16 mouse cellular contexts compared by ENCODE assay signal in the genomic region with DNA sequence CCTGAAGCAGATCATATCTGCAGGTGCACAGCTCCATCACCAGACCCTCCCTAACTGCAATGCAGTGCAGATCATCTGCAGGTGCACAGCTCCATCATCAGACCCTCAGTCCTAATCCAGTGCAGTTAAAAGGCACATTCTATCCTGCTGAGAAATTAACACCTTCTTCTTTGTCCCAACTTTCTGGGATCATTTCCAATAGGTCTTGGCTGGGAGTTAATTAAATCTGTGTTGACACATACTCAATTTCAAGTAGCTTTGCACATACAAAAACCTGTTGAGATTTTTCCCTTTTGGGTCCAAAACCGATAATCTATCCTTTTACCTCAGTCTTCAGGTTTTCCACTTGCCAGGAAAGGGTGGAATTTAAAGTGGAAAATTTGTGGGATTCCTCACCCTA.
DNase-seq lines count a peak whose midpoint lies in the region; ATAC-seq lines count a peak whose summit lies in the region.
"Had no signal": no experiment of that assay in that cellular context is flagged by ENCODE, and none has a peak within 500 bp of the region (broad histone marks: within the 10 kb centered on the region; RNA-seq: fewer than 3 reads in every experiment).

No protein-coding gene starts in this region.

- no peaks in the 10 kb centered on the region for H3K27me3 ChIP-seq in forebrain, embryonic 13.5 days
- H3K27me3 ChIP-seq in forebrain, embryonic 12.5 days, result no peaks in the 10 kb centered on the region
- H3K27me3 ChIP-seq in forebrain, embryonic 15.5 days, result no peaks in the 10 kb centered on the region
- no peaks in the 10 kb centered on the region for H3K27me3 ChIP-seq in forebrain, embryonic 11.5 days (ENCODE audit: control insufficient read depth, insufficient read depth, low read length)
- H3K27me3 ChIP-seq in forebrain, embryonic 16.5 days (replicated peaks; ENCODE audit: control insufficient read depth, insufficient read depth, low read length), result no peaks in the 10 kb centered on the region
- H3K27me3 ChIP-seq: embryonic facial prominence, embryonic 13.5 days had no signal

- H3K4me3 ChIP-seq in forebrain, embryonic 13.5 days, result no peak overlapping the region
- H3K4me3 ChIP-seq in forebrain, embryonic 12.5 days (replicated peaks), result no peak overlapping the region
- no peak overlapping the region for H3K4me3 ChIP-seq in forebrain, embryonic 15.5 days
- no peak overlapping the region for H3K4me3 ChIP-seq in forebrain, embryonic 11.5 days (ENCODE audit: low read depth, low read length)
- no peak overlapping the region for H3K4me3 ChIP-seq in forebrain, embryonic 16.5 days (replicated peaks; ENCODE audit: low read length)
- H3K4me3 ChIP-seq: embryonic facial prominence, embryonic 13.5 days had no signal

- no peak for DNase-seq in forebrain, embryonic 11.5 days (ENCODE audit: low spot score)
- no peak for DNase-seq in kidney, postnatal 10 days
- no peak for DNase-seq in testis, postnatal 14 days (ENCODE audit: low spot score)
- DNase-seq: adrenal gland, adult 2 months; adrenal gland, postnatal 10 days; adrenal gland, postnatal 25 days; cerebellum, adult 11-12 months; cerebellum, adult 2 months; cerebellum, adult 9-10 months; cerebellum, postnatal 10 days; cerebellum, postnatal 25 days had no signal

- H3K9me3 ChIP-seq in forebrain, embryonic 13.5 days (replicated peaks), result no peaks in the 10 kb centered on the region
- H3K9me3 ChIP-seq in forebrain, embryonic 12.5 days, result no peaks in the 10 kb centered on the region
- H3K9me3 ChIP-seq in forebrain, embryonic 15.5 days, result no peaks in the 10 kb centered on the region
- no peaks in the 10 kb centered on the region for H3K9me3 ChIP-seq in forebrain, embryonic 11.5 days (ENCODE audit: control insufficient read depth, low read length)
- no peaks in the 10 kb centered on the region for H3K9me3 ChIP-seq in forebrain, embryonic 16.5 days (ENCODE audit: control insufficient read depth, low read length)
- H3K9me3 ChIP-seq: embryonic facial prominence, embryonic 13.5 days had no signal

- H3K36me3 ChIP-seq in forebrain, embryonic 13.5 days (ENCODE audit: poor library complexity, severe bottlenecking), result no peaks in the 10 kb centered on the region
- no peaks in the 10 kb centered on the region for H3K36me3 ChIP-seq in forebrain, embryonic 12.5 days (replicated peaks)
- no peaks in the 10 kb centered on the region for H3K36me3 ChIP-seq in forebrain, embryonic 15.5 days
- H3K36me3 ChIP-seq in forebrain, embryonic 11.5 days (ENCODE audit: control insufficient read depth, insufficient read depth, low read length), result no peaks in the 10 kb centered on the region
- no peaks in the 10 kb centered on the region for H3K36me3 ChIP-seq in forebrain, embryonic 16.5 days (ENCODE audit: control insufficient read depth, insufficient read depth)
- H3K36me3 ChIP-seq: embryonic facial prominence, embryonic 13.5 days had no signal

- no peak overlapping the region for H3K27ac ChIP-seq in forebrain, embryonic 13.5 days
- no peak overlapping the region for H3K27ac ChIP-seq in forebrain, embryonic 12.5 days
- no peak overlapping the region for H3K27ac ChIP-seq in forebrain, embryonic 15.5 days (replicated peaks)
- H3K27ac ChIP-seq in forebrain, embryonic 11.5 days (ENCODE audit: low read depth, low read length), result no peak overlapping the region
- H3K27ac ChIP-seq in forebrain, embryonic 16.5 days (ENCODE audit: low read length), result no peak overlapping the region
- H3K27ac ChIP-seq: embryonic facial prominence, embryonic 13.5 days had no signal

- peak; percentile 29; the same call in 1 of the 2 replicates for ATAC-seq in forebrain, embryonic 13.5 days
- ATAC-seq in forebrain, embryonic 12.5 days (ENCODE audit: low FRiP score), result no peak
- peak; percentile 49; the same call in 1 of the 2 replicates for ATAC-seq in forebrain, embryonic 15.5 days (replicated peaks)
- ATAC-seq in forebrain, embryonic 11.5 days (replicated peaks; ENCODE audit: low FRiP score), result no peak
- peak; percentile 23; the same call in 1 of the 2 replicates for ATAC-seq in forebrain, embryonic 16.5 days

- peaks cover 17% of the 10 kb centered on the region for H3K4me1 ChIP-seq in forebrain, embryonic 13.5 days
- peaks cover 12% of the 10 kb centered on the region; the same call in 1 of the 2 replicates for H3K4me1 ChIP-seq in forebrain, embryonic 12.5 days
- H3K4me1 ChIP-seq in forebrain, embryonic 15.5 days, result 0 out of 2 replicates have a peak, but pooled peaks cover 5% of the 10 kb centered on the region
- H3K4me1 ChIP-seq in forebrain, embryonic 11.5 days (replicated peaks; ENCODE audit: control insufficient read depth, insufficient read depth, low read length), result no peaks in the 10 kb centered on the region
- 0 out of 2 replicates have a peak, but pooled peaks cover 3% of the 10 kb centered on the region for H3K4me1 ChIP-seq in forebrain, embryonic 16.5 days (replicated peaks; ENCODE audit: control insufficient read depth, insufficient read depth, low read length)

- H3K4me2 ChIP-seq in forebrain, embryonic 13.5 days, result no peak overlapping the region
- no peak overlapping the region for H3K4me2 ChIP-seq in forebrain, embryonic 12.5 days
- no peak overlapping the region for H3K4me2 ChIP-seq in forebrain, embryonic 15.5 days (replicated peaks)
- no peak overlapping the region for H3K4me2 ChIP-seq in forebrain, embryonic 11.5 days (ENCODE audit: low read depth, low read length, severe bottlenecking)
- H3K4me2 ChIP-seq in forebrain, embryonic 16.5 days (ENCODE audit: low read length), result no peak overlapping the region
- H3K4me2 ChIP-seq: embryonic facial prominence, embryonic 13.5 days had no signal

- 31% methylated on average over 1 of the region's 1 CpGs for WGBS in forebrain, embryonic 13.5 days
- WGBS in forebrain, embryonic 12.5 days, result 67% methylated on average over 1 of the region's 1 CpGs
- WGBS in forebrain, embryonic 15.5 days, result 35% methylated on average over 1 of the region's 1 CpGs
- 72% methylated on average over 1 of the region's 1 CpGs for WGBS in forebrain, embryonic 11.5 days
- 34% methylated on average over 1 of the region's 1 CpGs for WGBS in forebrain, embryonic 16.5 days

- no peak overlapping the region for H3K9ac ChIP-seq in forebrain, embryonic 13.5 days
- no peak overlapping the region for H3K9ac ChIP-seq in forebrain, embryonic 12.5 days
- no peak overlapping the region for H3K9ac ChIP-seq in forebrain, embryonic 15.5 days (replicated peaks)
- H3K9ac ChIP-seq in forebrain, embryonic 11.5 days (ENCODE audit: low read length), result no peak overlapping the region
- no peak overlapping the region for H3K9ac ChIP-seq in forebrain, embryonic 16.5 days (replicated peaks; ENCODE audit: low read depth, low read length)
- H3K9ac ChIP-seq: embryonic facial prominence, embryonic 13.5 days had no signal

Comparison
In these comparisons a context has a peak if more than half of its experiments do, and no peak if none do; other contexts are left out.
1. ATAC-seq: peak in forebrain, embryonic 13.5 days (single experiment), forebrain, embryonic 15.5 days (single experiment) and forebrain, embryonic 16.5 days (single experiment); none in forebrain, embryonic 12.5 days (single experiment) and forebrain, embryonic 11.5 days (single experiment).